Comparison of ENCODE assay signal across 11 mouse cellular contexts in genomic region chr2:129595661-129596209, GRCm38 (mm10). TPM values are rescaled to one million over a fixed set of nuclear protein-coding genes. Genes with fewer than 3 reads are reported as not detected.
A peak's percentile ranks its signal among the peaks of the same experiment; 100 is the strongest.
DNase-seq lines count a peak whose midpoint lies in the region; ATAC-seq and TF ChIP-seq lines count a peak whose summit lies in the region.
"Had no signal": no experiment of that assay in that cellular context is flagged by ENCODE, and none has a peak within 500 bp of the region (broad histone marks: within the 10 kb centered on the region; RNA-seq: fewer than 3 reads in every experiment).

No protein-coding gene starts in this region.

- no peak overlapping the region for H3K9ac ChIP-seq in forebrain, embryonic 13.5 days
- H3K9ac ChIP-seq in forebrain, embryonic 11.5 days (ENCODE audit: low read length) = no peak overlapping the region
- H3K9ac ChIP-seq in liver, adult 2 months (ENCODE audit: low read depth, low read length) = peak overlapping the region; percentile 36; the same call in 1 of the 2 replicates
- H3K9ac ChIP-seq in liver, embryonic 11.5 days (ENCODE audit: low read depth, low read length) = no peak overlapping the region
- H3K9ac ChIP-seq in kidney, embryonic 15.5 days = no peak overlapping the region
- no peak overlapping the region for H3K9ac ChIP-seq in neural tube, embryonic 13.5 days
- H3K9ac ChIP-seq: embryonic facial prominence, embryonic 12.5 days; neural tube, embryonic 12.5 days had no signal

- WGBS in forebrain, embryonic 13.5 days = 68% methylated on average over 7 of the region's 7 CpGs
- 75% methylated on average over 7 of the region's 7 CpGs for WGBS in forebrain, embryonic 11.5 days
- 65% methylated on average over 7 of the region's 7 CpGs for WGBS in liver, adult 2 months
- WGBS in liver, embryonic 11.5 days = 36% methylated on average over 7 of the region's 7 CpGs
- WGBS in kidney, embryonic 15.5 days = 30% methylated on average over 7 of the region's 7 CpGs
- WGBS in neural tube, embryonic 13.5 days = 65% methylated on average over 7 of the region's 7 CpGs

- H3K4me2 ChIP-seq in forebrain, embryonic 13.5 days = peak overlapping the region; percentile 92; the same call in 1 of the 2 replicates
- no peak overlapping the region for H3K4me2 ChIP-seq in forebrain, embryonic 11.5 days (ENCODE audit: low read depth, low read length, severe bottlenecking)
- no peak overlapping the region for H3K4me2 ChIP-seq in liver, embryonic 11.5 days
- peak overlapping the region; percentile 94 for H3K4me2 ChIP-seq in kidney, embryonic 15.5 days
- peak overlapping the region; percentile 88 for H3K4me2 ChIP-seq in neural tube, embryonic 13.5 days
- H3K4me2 ChIP-seq: embryonic facial prominence, embryonic 12.5 days; neural tube, embryonic 12.5 days had no signal

- H3K4me1 ChIP-seq in forebrain, embryonic 13.5 days = peaks cover 41% of the 10 kb centered on the region
- H3K4me1 ChIP-seq in forebrain, embryonic 11.5 days (replicated peaks; ENCODE audit: control insufficient read depth, insufficient read depth, low read length) = peaks cover 17% of the 10 kb centered on the region; the same call in 1 of the 2 replicates
- no peaks in the 10 kb centered on the region; the same call in 1 of the 2 replicates for H3K4me1 ChIP-seq in liver, adult 2 months (ENCODE audit: control insufficient read depth, insufficient read depth, low read length)
- H3K4me1 ChIP-seq in liver, embryonic 11.5 days (replicated peaks; ENCODE audit: control insufficient read depth, insufficient read depth, low read length) = peaks cover 3% of the 10 kb centered on the region
- H3K4me1 ChIP-seq in kidney, embryonic 15.5 days = peaks cover 49% of the 10 kb centered on the region
- peaks cover 47% of the 10 kb centered on the region for H3K4me1 ChIP-seq in neural tube, embryonic 13.5 days (replicated peaks)

- no peak overlapping the region for H3K4me3 ChIP-seq in forebrain, embryonic 13.5 days
- no peak overlapping the region for H3K4me3 ChIP-seq in forebrain, embryonic 11.5 days (ENCODE audit: low read depth, low read length)
- H3K4me3 ChIP-seq in liver, adult 2 months (ENCODE audit: insufficient read depth, low read depth, low read length) = no peak overlapping the region
- H3K4me3 ChIP-seq in liver, embryonic 11.5 days (ENCODE audit: low read depth, low read length) = no peak overlapping the region
- H3K4me3 ChIP-seq in kidney, embryonic 15.5 days (replicated peaks) = no peak overlapping the region
- no peak overlapping the region for H3K4me3 ChIP-seq in neural tube, embryonic 13.5 days
- H3K4me3 ChIP-seq: embryonic facial prominence, embryonic 12.5 days; neural tube, embryonic 12.5 days had no signal

- TF ChIP-seq CTCF in liver, adult 2 months (IDR thresholded peaks at IDR 0.05; ENCODE audit: low read depth, low read length) = no peak

- H3K27me3 ChIP-seq in forebrain, embryonic 13.5 days = no peaks in the 10 kb centered on the region
- no peaks in the 10 kb centered on the region for H3K27me3 ChIP-seq in forebrain, embryonic 11.5 days (ENCODE audit: control insufficient read depth, insufficient read depth, low read length)
- H3K27me3 ChIP-seq in liver, adult 2 months (ENCODE audit: control insufficient read depth, insufficient read depth, low read length) = 0 out of 2 replicates have a peak, but pooled peaks cover 2% of the 10 kb centered on the region
- peaks cover 12% of the 10 kb centered on the region for H3K27me3 ChIP-seq in liver, embryonic 11.5 days (replicated peaks; ENCODE audit: control insufficient read depth, insufficient read depth, low read length)
- H3K27me3 ChIP-seq in kidney, embryonic 15.5 days = no peaks in the 10 kb centered on the region
- peaks cover 4% of the 10 kb centered on the region; the same call in 1 of the 2 replicates for H3K27me3 ChIP-seq in neural tube, embryonic 13.5 days
- H3K27me3 ChIP-seq: embryonic facial prominence, embryonic 12.5 days; neural tube, embryonic 12.5 days had no signal

- H3K36me3 ChIP-seq in forebrain, embryonic 13.5 days (ENCODE audit: poor library complexity, severe bottlenecking) = no peaks in the 10 kb centered on the region
- H3K36me3 ChIP-seq in forebrain, embryonic 11.5 days (ENCODE audit: control insufficient read depth, insufficient read depth, low read length) = no peaks in the 10 kb centered on the region
- H3K36me3 ChIP-seq in liver, adult 2 months (ENCODE audit: control insufficient read depth, insufficient read depth, low read length) = no peaks in the 10 kb centered on the region
- no peaks in the 10 kb centered on the region for H3K36me3 ChIP-seq in liver, embryonic 11.5 days (ENCODE audit: control insufficient read depth, insufficient read depth, low read length)
- H3K36me3 ChIP-seq in kidney, embryonic 15.5 days = no peaks in the 10 kb centered on the region
- H3K36me3 ChIP-seq in neural tube, embryonic 13.5 days = no peaks in the 10 kb centered on the region
- H3K36me3 ChIP-seq: embryonic facial prominence, embryonic 12.5 days; neural tube, embryonic 12.5 days had no signal

- H3K9me3 ChIP-seq in forebrain, embryonic 13.5 days (replicated peaks) = no peaks in the 10 kb centered on the region
- H3K9me3 ChIP-seq in forebrain, embryonic 11.5 days (ENCODE audit: control insufficient read depth, low read length) = no peaks in the 10 kb centered on the region
- H3K9me3 ChIP-seq in liver, embryonic 11.5 days (ENCODE audit: control insufficient read depth, low read length) = no peaks in the 10 kb centered on the region
- no peaks in the 10 kb centered on the region for H3K9me3 ChIP-seq in kidney, embryonic 15.5 days (replicated peaks)
- no peaks in the 10 kb centered on the region for H3K9me3 ChIP-seq in neural tube, embryonic 13.5 days
- H3K9me3 ChIP-seq: embryonic facial prominence, embryonic 12.5 days; neural tube, embryonic 12.5 days had no signal

- H3K27ac ChIP-seq in forebrain, embryonic 13.5 days = no peak overlapping the region
- no peak overlapping the region for H3K27ac ChIP-seq in forebrain, embryonic 11.5 days (ENCODE audit: low read depth, low read length)
- H3K27ac ChIP-seq in liver, adult 2 months (replicated peaks; ENCODE audit: insufficient read depth, low read depth, low read length) = peak overlapping the region; percentile 83
- no peak overlapping the region for H3K27ac ChIP-seq in liver, embryonic 11.5 days (ENCODE audit: low read depth, low read length)
- 0 out of 2 replicates have a peak overlapping the region, but pooled peaks have one; percentile 45 for H3K27ac ChIP-seq in kidney, embryonic 15.5 days
- no peak overlapping the region for H3K27ac ChIP-seq in neural tube, embryonic 13.5 days (replicated peaks)
- H3K27ac ChIP-seq: embryonic facial prominence, embryonic 12.5 days; neural tube, embryonic 12.5 days had no signal

- H3K79me2 ChIP-seq in liver, adult 2 months (ENCODE audit: control insufficient read depth, insufficient read depth, low read length) = peaks cover 7% of the 10 kb centered on the region; the same call in 1 of the 2 replicates

- ATAC-seq in forebrain, embryonic 13.5 days = no peak
- no peak for ATAC-seq in forebrain, embryonic 11.5 days (replicated peaks; ENCODE audit: low FRiP score)
- ATAC-seq in liver, embryonic 11.5 days (replicated peaks; ENCODE audit: low FRiP score) = no peak
- ATAC-seq in kidney, embryonic 15.5 days (replicated peaks; ENCODE audit: low FRiP score) = no peak
- ATAC-seq in neural tube, embryonic 13.5 days (ENCODE audit: low read depth) = no peak
- ATAC-seq: inflammation-experienced regulatory T-cells, adult 6 months had no signal

- DNase-seq in forebrain, embryonic 11.5 days (ENCODE audit: low spot score) = no peak
- DNase-seq in liver, adult 2 months (ENCODE audit: extremely low read depth, low read depth, low spot score) = peak; percentile 42
- no peak for DNase-seq in liver, embryonic 11.5 days (ENCODE audit: low spot score)
- DNase-seq in layer of hippocampus, adult 9-10 months (ENCODE audit: low spot score) = no peak
- DNase-seq in frontal cortex, postnatal 25 days (ENCODE audit: low spot score in 2 of 2) = no peak

- no peak for TF ChIP-seq POLR2A in liver, adult 2 months (IDR thresholded peaks at IDR 0.05; ENCODE audit: extremely low read depth, insufficient read depth, low read length)

RNA-seq across cellular contexts. Expression of gene Sirpa, which starts 3.1 kb away (rescaled TPM):
- polyA plus RNA-seq in forebrain, embryonic 13.5 days (2015; fragmentation: Nextera tagmentation; extraction: Ambion mirVana) = 16.9 and 19.5 TPM in 2 replicates
- polyA plus RNA-seq in forebrain, embryonic 11.5 days (2014; fragmentation: Nextera tagmentation; extraction: Ambion mirVana) = 18.7 and 22.5 TPM in 2 replicates
- 12.4 and 22.9 TPM in 2 replicates for total RNA-seq in liver, adult 2 months (2014; rRNA removed)
- 5.2 and 13.1 TPM in 2 replicates for polyA plus RNA-seq in liver, adult 2 months (2012; rRNA removed)
- polyA plus RNA-seq in liver, embryonic 11.5 days (2014; fragmentation: Nextera tagmentation; extraction: Ambion mirVana) = 26.8 and 29.6 TPM in 2 replicates
- polyA plus RNA-seq in kidney, embryonic 15.5 days (2015; fragmentation: Nextera tagmentation; extraction: Ambion mirVana) = 28.4 and 30.6 TPM in 2 replicates
- 24.4 and 24.9 TPM in 2 replicates for polyA plus RNA-seq in neural tube, embryonic 13.5 days (2015; fragmentation: Nextera tagmentation; extraction: Ambion mirVana)

RNA-seq across cellular contexts. Expression of gene F830045P16Rik, which starts 59.3 kb away (rescaled TPM):
- not detected in 2 replicates for polyA plus RNA-seq in forebrain, embryonic 13.5 days (2015; fragmentation: Nextera tagmentation; extraction: Ambion mirVana)
- not detected in 2 replicates for polyA plus RNA-seq in forebrain, embryonic 11.5 days (2014; fragmentation: Nextera tagmentation; extraction: Ambion mirVana)
- total RNA-seq in liver, adult 2 months (2014; rRNA removed) = not detected in 2 replicates
- not detected in 2 replicates for polyA plus RNA-seq in liver, adult 2 months (2012; rRNA removed)
- not detected in 2 replicates for polyA plus RNA-seq in liver, embryonic 11.5 days (2014; fragmentation: Nextera tagmentation; extraction: Ambion mirVana)
- 0.08 TPM in 1 of 2 replicates, not detected in the other for polyA plus RNA-seq in kidney, embryonic 15.5 days (2015; fragmentation: Nextera tagmentation; extraction: Ambion mirVana)
- not detected in 2 replicates for polyA plus RNA-seq in neural tube, embryonic 13.5 days (2015; fragmentation: Nextera tagmentation; extraction: Ambion mirVana)
- polyA plus RNA-seq: embryonic facial prominence, embryonic 12.5 days; inflammation-experienced regulatory T-cells, adult 6 months; neural tube, embryonic 12.5 days had no signal

Comparison
In these comparisons a context has a peak if more than half of its experiments do, and no peak if none do; other contexts are left out.
1. H3K27ac ChIP-seq: peak in liver, adult 2 months (single experiment) and kidney, embryonic 15.5 days (single experiment); none in forebrain, embryonic 13.5 days (single experiment), forebrain, embryonic 11.5 days (single experiment), liver, embryonic 11.5 days (single experiment) and neural tube, embryonic 13.5 days (single experiment).
2. H3K4me2 ChIP-seq: peak in forebrain, embryonic 13.5 days (single experiment), kidney, embryonic 15.5 days (single experiment) and neural tube, embryonic 13.5 days (single experiment); none in forebrain, embryonic 11.5 days (single experiment) and liver, embryonic 11.5 days (single experiment).